Mouse (Mus musculus): Measurements from ENCODE around the gene C130050O18Rik. TPM values are rescaled to one million over a fixed set of nuclear protein-coding genes. Genes with fewer than 3 reads are reported as not detected.

Gene C130050O18Rik
- polyA plus RNA-seq, 1 experiment from 2014 or later, result 0.20 TPM

DNA sequence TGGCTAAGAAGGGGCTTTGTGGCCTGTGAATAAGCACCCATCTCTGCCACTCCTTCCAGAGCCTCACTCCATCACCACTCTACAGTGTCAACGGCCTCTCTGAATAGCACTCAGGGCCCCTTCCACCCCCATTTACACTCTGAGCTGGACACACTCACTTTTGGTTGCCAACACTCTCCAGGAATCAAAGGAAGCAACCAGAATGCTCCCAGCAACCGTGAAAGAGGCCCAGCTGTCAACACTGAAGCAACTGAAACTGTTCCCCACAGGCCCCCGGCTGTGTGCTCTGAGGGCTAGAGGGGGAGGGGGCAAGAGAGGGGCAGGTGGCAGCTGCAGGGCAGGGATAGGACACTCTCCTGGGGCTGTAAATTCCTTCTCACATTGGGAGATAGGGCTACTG, 13.6 kb downstream of the C130050O18Rik start:
- Histone ChIP-seq H3K4me3 (no peak overlapping the region), H3K9me3 (no peaks in the 10 kb centered on the region), H3K4me2 (replicated peaks) (no peak overlapping the region), H3K4me1 (peaks cover 40% of the 10 kb centered on the region), H3K36me3 (no peaks in the 10 kb centered on the region), H3K27me3 (no peaks in the 10 kb centered on the region), H3K9ac (replicated peaks) (no peak overlapping the region), H3K27ac (replicated peaks) (peak overlapping the region; percentile 65)
- 10% methylated on average over 3 of the region's 3 CpGs for WGBS
- ATAC-seq (replicated peaks), result peak; percentile 71

- H3K4me2 ChIP-seq (replicated peaks), result peak within 1 kb of the TSS; percentile 40
- ATAC-seq (replicated peaks), result no peak; the same call in 1 of the 2 replicates
- 28% methylated on average over 21 of the region's 21 CpGs for WGBS
- H3K4me3 ChIP-seq, result peak within 1 kb of the TSS; percentile 31
- H3K9ac ChIP-seq (replicated peaks), result peak within 1 kb of the TSS; percentile 22
- no peaks in the 10 kb centered on the region for H3K36me3 ChIP-seq
- H3K27me3 ChIP-seq, result no peaks in the 10 kb centered on the region
- peak within 1 kb of the TSS; percentile 66 for H3K27ac ChIP-seq (replicated peaks)
- H3K4me1 ChIP-seq, result peaks cover 48% of the 10 kb centered on the region
- no peaks in the 10 kb centered on the region for H3K9me3 ChIP-seq
Measured at GRCm38 (mm10) chr5:139423026-139423865, 18.2 kb downstream of the C130050O18Rik start, which contains the start of gene Gper1. TSS of gene Gper1 (plus strand) at chr5:139423151.

- Histone ChIP-seq H3K4me3 (no peak overlapping the region), H3K4me1 (peaks cover 53% of the 10 kb centered on the region), H3K9me3 (no peaks in the 10 kb centered on the region), H3K9ac (replicated peaks) (no peak overlapping the region), H3K4me2 (replicated peaks) (no peak overlapping the region), H3K27me3 (no peaks in the 10 kb centered on the region), H3K27ac (replicated peaks) (no peak overlapping the region), H3K36me3 (no peaks in the 10 kb centered on the region)
- 73% methylated on average over 9 of the region's 9 CpGs for WGBS
- no peak for ATAC-seq (replicated peaks)
Measured at GRCm38 (mm10) chr5:139425198-139425597, 20.1 kb downstream of the C130050O18Rik start.

GRCm38 (mm10) chr5:139427001-139427400, 21.9 kb downstream of the C130050O18Rik start:
- H3K4me2 ChIP-seq (replicated peaks), result no peak overlapping the region
- H3K9ac ChIP-seq (replicated peaks), result no peak overlapping the region
- no peaks in the 10 kb centered on the region for H3K27me3 ChIP-seq
- no peak overlapping the region for H3K4me3 ChIP-seq
- H3K4me1 ChIP-seq, result peaks cover 63% of the 10 kb centered on the region
- 94% methylated on average over 9 of the region's 9 CpGs for WGBS
- H3K9me3 ChIP-seq, result no peaks in the 10 kb centered on the region
- ATAC-seq (replicated peaks), result no peak
- no peaks in the 10 kb centered on the region for H3K36me3 ChIP-seq
- H3K27ac ChIP-seq (replicated peaks), result no peak overlapping the region

- Histone ChIP-seq H3K36me3 (no peaks in the 10 kb centered on the region), H3K9me3 (no peaks in the 10 kb centered on the region), H3K9ac (replicated peaks) (no peak overlapping the region), H3K4me2 (replicated peaks) (no peak overlapping the region), H3K4me1 (peaks cover 62% of the 10 kb centered on the region), H3K27me3 (no peaks in the 10 kb centered on the region), H3K4me3 (no peak overlapping the region), H3K27ac (replicated peaks) (no peak overlapping the region)
- no peak for ATAC-seq (replicated peaks)
- 67% methylated on average over 9 of the region's 9 CpGs for whole genome bisulfite sequencing
Measured at GRCm38 (mm10) chr5:139427989-139428388, 22.9 kb downstream of the C130050O18Rik start.

DNA sequence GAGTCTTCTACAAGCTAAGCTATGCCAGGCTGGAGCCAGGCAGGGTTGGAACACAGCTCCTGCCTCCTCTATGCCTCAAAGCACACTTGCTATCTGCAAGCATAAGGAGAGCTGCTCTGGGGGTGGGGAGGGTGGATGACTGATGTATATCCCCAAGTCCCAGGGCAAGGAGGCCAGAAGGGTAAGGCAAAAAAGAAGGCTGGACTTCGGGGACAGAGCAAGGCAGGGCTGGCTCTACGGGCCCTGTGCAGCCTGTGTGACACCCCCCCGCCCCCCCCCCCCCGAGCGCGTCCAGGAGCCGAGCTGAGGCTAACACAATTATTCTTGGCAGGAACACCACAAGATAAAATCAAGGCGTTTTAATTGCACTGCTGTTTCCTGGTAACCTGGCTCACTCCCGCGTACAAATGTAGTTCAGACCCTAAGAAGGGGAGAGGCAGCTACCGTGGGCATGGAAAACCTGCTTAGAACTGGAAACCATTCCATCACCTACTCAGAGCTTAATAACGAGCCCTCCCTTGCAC, 24.8 kb downstream of the C130050O18Rik start:
- WGBS, result 33% methylated on average over 12 of the region's 12 CpGs
- Histone ChIP-seq H3K4me2 (replicated peaks) (no peak overlapping the region), H3K9me3 (no peaks in the 10 kb centered on the region), H3K27ac (replicated peaks) (peak overlapping the region; percentile 58), H3K4me1 (peaks cover 66% of the 10 kb centered on the region), H3K27me3 (no peaks in the 10 kb centered on the region), H3K36me3 (no peaks in the 10 kb centered on the region), H3K4me3 (no peak overlapping the region), H3K9ac (replicated peaks) (no peak overlapping the region)
- ATAC-seq (replicated peaks), result no peak

GRCm38 (mm10) chr5:139432333-139432732, 27.3 kb downstream of the C130050O18Rik start:
- Histone ChIP-seq H3K36me3 (no peaks in the 10 kb centered on the region), H3K4me1 (peaks cover 78% of the 10 kb centered on the region), H3K27ac (replicated peaks) (peak overlapping the region; percentile 47), H3K4me3 (no peak overlapping the region), H3K9ac (replicated peaks) (no peak overlapping the region), H3K4me2 (replicated peaks) (no peak overlapping the region), H3K9me3 (no peaks in the 10 kb centered on the region), H3K27me3 (no peaks in the 10 kb centered on the region)
- WGBS, result 22% methylated on average over 6 of the region's 6 CpGs
- no peak for ATAC-seq (replicated peaks)

- no peak for ATAC-seq (replicated peaks)
- WGBS, result 45% methylated on average over 7 of the region's 7 CpGs
Measured at GRCm38 (mm10) chr5:139432747-139433508, 27.8 kb downstream of the C130050O18Rik start.

DNA sequence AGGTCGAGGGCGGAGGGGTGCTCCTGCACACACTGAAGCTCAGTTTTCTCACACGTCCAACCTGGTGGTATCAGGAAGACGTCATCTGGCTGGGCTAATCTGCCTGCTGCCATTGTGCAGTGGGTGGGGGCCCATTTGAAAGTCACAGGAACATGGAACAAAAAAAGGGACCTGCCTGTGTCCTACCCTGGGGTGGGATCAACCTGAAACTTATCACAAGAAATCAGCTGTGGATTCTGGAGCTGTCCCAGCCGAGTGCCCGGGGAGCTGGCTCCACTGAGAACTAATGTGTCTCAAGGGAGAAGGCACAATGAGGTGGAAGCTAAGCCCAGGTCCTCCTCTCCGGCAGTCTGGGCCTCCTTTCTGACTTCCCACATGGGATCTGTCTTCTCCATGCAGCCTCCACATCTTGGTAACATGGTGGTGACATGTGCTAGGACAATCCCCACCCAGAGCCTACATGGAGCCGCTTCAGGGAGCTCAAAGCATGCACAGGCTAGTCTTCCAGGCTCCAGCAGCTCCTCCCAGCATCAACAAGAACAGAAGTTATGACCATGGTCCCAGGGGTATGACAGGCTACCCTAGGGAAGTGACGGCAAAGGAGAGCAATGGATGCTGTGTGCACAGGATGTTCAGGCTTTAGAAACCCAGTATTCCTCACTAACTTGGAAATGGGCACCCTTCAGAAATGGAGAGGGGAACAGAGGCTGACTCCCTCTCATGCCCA, 28.9 kb downstream of the C130050O18Rik start:
- Histone ChIP-seq H3K36me3 (no peaks in the 10 kb centered on the region), H3K4me1 (peaks cover 78% of the 10 kb centered on the region), H3K27ac (replicated peaks) (peak overlapping the region; percentile 63), H3K4me2 (replicated peaks) (no peak overlapping the region), H3K9ac (replicated peaks) (no peak overlapping the region), H3K27me3 (no peaks in the 10 kb centered on the region), H3K4me3 (no peak overlapping the region), H3K9me3 (no peaks in the 10 kb centered on the region)
- WGBS, result 78% methylated on average over 9 of the region's 9 CpGs
- no peak for ATAC-seq (replicated peaks)

More at GRCm38 (mm10) chr5:139432747-139433508, 27.8 kb downstream of the C130050O18Rik start:
- peak overlapping the region; percentile 47 for H3K27ac ChIP-seq (replicated peaks)
- H3K4me1 ChIP-seq, result peaks cover 78% of the 10 kb centered on the region
- H3K27me3 ChIP-seq, result no peaks in the 10 kb centered on the region
- no peaks in the 10 kb centered on the region for H3K9me3 ChIP-seq
- H3K4me2 ChIP-seq (replicated peaks), result no peak overlapping the region
- no peaks in the 10 kb centered on the region for H3K36me3 ChIP-seq
- no peak overlapping the region for H3K9ac ChIP-seq (replicated peaks)
- H3K4me3 ChIP-seq, result no peak overlapping the region

GRCm38 (mm10) chr5:139434940-139435339, 29.9 kb downstream of the C130050O18Rik start:
- Histone ChIP-seq H3K4me1 (peaks cover 68% of the 10 kb centered on the region), H3K9me3 (no peaks in the 10 kb centered on the region), H3K9ac (replicated peaks) (no peak overlapping the region), H3K36me3 (no peaks in the 10 kb centered on the region), H3K27ac (replicated peaks) (peak overlapping the region; percentile 63), H3K4me3 (no peak overlapping the region), H3K4me2 (replicated peaks) (no peak overlapping the region), H3K27me3 (no peaks in the 10 kb centered on the region)
- 6% methylated on average over 8 of the region's 8 CpGs for WGBS
- ATAC-seq (replicated peaks), result peak; percentile 80

DNA sequence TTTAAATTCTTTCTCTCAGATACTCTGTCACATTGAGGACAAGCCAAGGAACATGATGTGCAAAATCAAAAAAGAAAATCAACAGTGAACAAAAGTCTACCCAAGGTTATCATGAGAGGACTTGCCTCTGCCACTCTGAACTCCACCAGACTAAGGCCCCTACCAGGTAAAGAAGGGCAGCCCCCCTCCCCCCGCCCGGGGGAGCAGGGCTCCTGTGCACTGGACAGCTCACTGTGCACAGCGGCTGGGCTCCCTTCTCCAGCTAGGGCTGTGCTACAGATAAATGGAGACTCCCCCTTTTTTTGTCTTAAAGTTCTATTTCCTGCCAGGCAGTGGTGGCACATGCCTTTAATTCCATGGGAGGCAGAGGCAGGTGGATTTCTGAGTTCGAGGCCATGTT, 32.7 kb downstream of the C130050O18Rik start:
- no peak overlapping the region for H3K4me3 ChIP-seq
- H3K9me3 ChIP-seq, result no peaks in the 10 kb centered on the region
- peaks cover 50% of the 10 kb centered on the region for H3K4me1 ChIP-seq
- no peak overlapping the region for H3K4me2 ChIP-seq (replicated peaks)
- H3K9ac ChIP-seq (replicated peaks), result no peak overlapping the region
- H3K36me3 ChIP-seq, result no peaks in the 10 kb centered on the region
- ATAC-seq (replicated peaks), result no peak
- 95% methylated on average over 4 of the region's 4 CpGs for WGBS
- H3K27me3 ChIP-seq, result no peaks in the 10 kb centered on the region
- H3K27ac ChIP-seq (replicated peaks), result peak overlapping the region; percentile 16; the same call in 1 of the 2 replicates

All from forebrain, embryonic 15.5 days (tissue).